Mouse (Mus musculus): ENCODE data around the gene Epha6. TPM values are rescaled to one million over a fixed set of nuclear protein-coding genes. Genes with fewer than 3 reads are reported as not detected.

Epha6 gene
- polyA plus RNA-seq, 1 experiment from 2014 or later: not detected

DNA sequence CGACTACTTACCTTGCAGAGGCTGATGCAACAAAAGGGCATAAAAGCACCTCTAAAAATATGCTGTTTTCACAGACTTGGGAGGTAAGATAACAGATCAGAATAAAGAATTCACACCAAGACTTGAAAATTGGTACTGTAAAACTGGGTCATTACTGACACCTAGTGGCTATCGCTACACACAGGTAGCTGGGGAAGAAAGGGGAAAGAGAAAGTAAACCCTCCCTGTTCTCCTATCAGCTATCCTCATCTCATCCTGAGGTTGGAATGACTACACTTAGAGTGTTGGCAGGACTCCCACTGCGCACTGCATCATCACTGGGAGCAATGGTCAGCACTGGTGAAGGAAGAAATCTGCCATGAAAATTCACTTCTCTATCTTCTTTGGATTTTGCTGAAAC, 988.2 kb downstream of the Epha6 start:
- H3K4me3 ChIP-seq (ENCODE audit: low read depth, low read length): no peak overlapping the region
- no peaks in the 10 kb centered on the region for H3K9me3 ChIP-seq (ENCODE audit: low read length)
- no peak overlapping the region for H3K4me2 ChIP-seq (ENCODE audit: low read depth, low read length)
- no peak overlapping the region for H3K9ac ChIP-seq (replicated peaks)
- WGBS (ENCODE audit: insufficient replicate concordance): 28% methylated on average over 3 of the region's 3 CpGs
- TF ChIP-seq CTCF (IDR thresholded peaks at IDR 0.05; ENCODE audit: low read depth) (peak; percentile 83), EP300 (IDR thresholded peaks at IDR 0.05; ENCODE audit: low read depth) (no peak)
- peak; percentile 16 for DNase-seq
- no peaks in the 10 kb centered on the region for H3K4me1 ChIP-seq (ENCODE audit: insufficient read depth)
- no peak overlapping the region for H3K27ac ChIP-seq (ENCODE audit: low read depth)
- H3K27me3 ChIP-seq (ENCODE audit: insufficient read depth, low read length): no peaks in the 10 kb centered on the region
- ATAC-seq: peak; percentile 56
- no peaks in the 10 kb centered on the region for H3K36me3 ChIP-seq (replicated peaks; ENCODE audit: insufficient read depth, low read length)

DNA sequence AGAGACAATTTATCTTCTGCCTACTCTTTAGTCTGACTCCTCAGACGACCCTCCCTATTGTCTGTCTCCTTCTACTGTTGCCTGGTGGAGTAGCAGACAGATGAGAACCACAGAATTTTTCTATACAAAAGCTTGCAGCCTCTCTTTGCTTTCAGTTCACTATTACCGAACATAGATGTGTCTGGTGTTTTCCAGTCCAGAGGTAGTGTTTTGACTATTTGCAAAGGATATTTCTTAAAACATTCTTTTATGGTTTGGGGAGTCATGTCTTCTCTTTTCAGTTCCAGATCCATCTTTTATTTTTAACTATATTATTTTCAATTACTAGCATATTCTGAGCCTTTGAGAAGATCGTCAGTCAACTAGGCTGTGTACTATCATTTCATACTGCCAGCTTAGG, 989.7 kb downstream of the Epha6 start:
- H3K27me3 ChIP-seq (ENCODE audit: insufficient read depth, low read length): no peaks in the 10 kb centered on the region
- no peak overlapping the region for H3K9ac ChIP-seq (replicated peaks)
- ATAC-seq: no peak
- 68% methylated on average over 3 of the region's 3 CpGs for WGBS (ENCODE audit: insufficient replicate concordance)
- no peaks in the 10 kb centered on the region for H3K9me3 ChIP-seq (ENCODE audit: low read length)
- H3K4me1 ChIP-seq (ENCODE audit: insufficient read depth): no peaks in the 10 kb centered on the region
- TF ChIP-seq EP300 (IDR thresholded peaks at IDR 0.05; ENCODE audit: low read depth): no peak
- TF ChIP-seq CTCF (IDR thresholded peaks at IDR 0.05; ENCODE audit: low read depth): no peak
- no peaks in the 10 kb centered on the region for H3K36me3 ChIP-seq (replicated peaks; ENCODE audit: insufficient read depth, low read length)
- H3K4me2 ChIP-seq (ENCODE audit: low read depth, low read length): no peak overlapping the region
- no peak for DNase-seq
- no peak overlapping the region for H3K4me3 ChIP-seq (ENCODE audit: low read depth, low read length)
- H3K27ac ChIP-seq (ENCODE audit: low read depth): no peak overlapping the region

DNA sequence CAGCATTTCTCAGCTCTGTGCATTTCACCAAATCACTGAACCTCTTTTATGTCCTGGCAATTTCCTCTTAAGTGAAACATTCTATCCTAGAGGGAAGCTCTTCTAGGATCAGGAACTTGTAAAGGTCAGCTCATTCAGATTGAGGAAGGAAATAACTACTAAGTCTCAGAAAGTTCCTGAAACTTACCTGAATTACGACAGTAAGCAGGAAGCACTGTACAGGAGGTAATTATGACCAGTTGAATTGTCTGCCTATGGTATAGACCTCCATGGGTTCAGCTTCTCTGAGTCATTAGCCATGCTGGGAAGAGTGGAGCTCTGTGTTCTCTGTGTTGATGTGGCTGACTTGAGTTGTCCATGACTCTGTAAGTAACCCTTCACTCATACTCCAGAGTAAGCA, 994.6 kb downstream of the Epha6 start:
- Histone ChIP-seq H3K9me3 (ENCODE audit: low read length) (no peaks in the 10 kb centered on the region), H3K4me1 (ENCODE audit: insufficient read depth) (no peaks in the 10 kb centered on the region), H3K27me3 (ENCODE audit: insufficient read depth, low read length) (no peaks in the 10 kb centered on the region), H3K36me3 (replicated peaks; ENCODE audit: insufficient read depth, low read length) (no peaks in the 10 kb centered on the region), H3K27ac (ENCODE audit: low read depth) (no peak overlapping the region), H3K4me2 (ENCODE audit: low read depth, low read length) (no peak overlapping the region), H3K9ac (replicated peaks) (no peak overlapping the region), H3K4me3 (ENCODE audit: low read depth, low read length) (no peak overlapping the region)
- DNase-seq (no peak), ATAC-seq (no peak)
- 61% methylated on average over 1 of the region's 1 CpGs for WGBS (ENCODE audit: insufficient replicate concordance)
- TF ChIP-seq EP300 (IDR thresholded peaks at IDR 0.05; ENCODE audit: low read depth) (no peak), CTCF (IDR thresholded peaks at IDR 0.05; ENCODE audit: low read depth) (no peak)

DNA sequence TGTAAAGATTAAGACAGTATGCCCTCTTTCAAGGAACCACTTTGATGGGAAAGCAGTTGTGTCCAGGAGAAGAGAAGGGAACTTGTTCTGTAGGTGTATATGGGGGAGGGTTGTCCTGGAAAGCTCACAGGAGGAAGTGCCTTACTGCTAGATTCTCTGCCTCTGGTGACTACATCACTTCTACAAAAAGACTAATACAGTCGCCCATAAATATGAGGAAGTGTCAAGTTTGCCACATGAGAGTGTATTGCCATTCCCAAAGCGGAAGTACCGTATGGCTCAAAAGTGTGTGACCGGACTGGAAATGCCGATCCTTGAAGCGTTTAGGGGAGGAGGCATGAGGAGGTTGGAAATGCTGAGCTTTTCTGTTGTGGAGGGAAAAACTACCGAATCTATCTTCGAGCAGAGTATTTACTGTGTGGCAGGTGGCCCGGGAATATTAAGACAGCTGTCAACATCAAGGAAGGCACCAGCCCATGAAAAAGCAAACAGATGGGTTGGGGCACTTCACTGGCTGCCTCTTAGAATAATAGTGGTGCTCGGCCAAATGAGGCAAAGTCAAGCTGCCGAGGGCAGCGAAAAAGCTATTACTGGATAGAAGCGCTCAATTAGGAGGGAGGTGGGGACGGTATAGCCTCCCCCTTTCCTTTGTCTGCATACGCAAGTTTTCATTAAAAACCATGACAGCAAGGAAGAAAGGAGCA, 1001.1 kb downstream of the Epha6 start:
- no peaks in the 10 kb centered on the region for H3K9me3 ChIP-seq (ENCODE audit: low read length)
- peak overlapping the region; percentile 23; the same call in 1 of the 2 replicates for H3K4me2 ChIP-seq (ENCODE audit: low read depth, low read length)
- no peaks in the 10 kb centered on the region for H3K36me3 ChIP-seq (replicated peaks; ENCODE audit: insufficient read depth, low read length)
- no peaks in the 10 kb centered on the region for H3K27me3 ChIP-seq (ENCODE audit: insufficient read depth, low read length)
- DNase-seq (peak; percentile 22), ATAC-seq (peak; percentile 10; the same call in 1 of the 2 replicates)
- 42% methylated on average over 15 of the region's 15 CpGs for WGBS (ENCODE audit: insufficient replicate concordance)
- no peak overlapping the region for H3K9ac ChIP-seq (replicated peaks)
- H3K27ac ChIP-seq (ENCODE audit: low read depth): 0 out of 2 replicates have a peak overlapping the region, but pooled peaks have one; percentile 31
- no peak overlapping the region for H3K4me3 ChIP-seq (ENCODE audit: low read depth, low read length)
- peaks cover 9% of the 10 kb centered on the region for H3K4me1 ChIP-seq (ENCODE audit: insufficient read depth)
- TF ChIP-seq EP300 (IDR thresholded peaks at IDR 0.05; ENCODE audit: low read depth): no peak
- no peak for TF ChIP-seq CTCF (IDR thresholded peaks at IDR 0.05; ENCODE audit: low read depth)

Small RNAs within 50 kb of the gene (microRNA-seq; reads per million reads assigned to microRNA genes)
- gene Gm24755: not detected
